Mouse (Mus musculus) ES-E14 (cell line): ENCODE results near the gene Gm8773. TPM values are rescaled to one million over a fixed set of nuclear protein-coding genes. Genes with fewer than 3 reads are reported as not detected.

Source experiments
- DNase-seq: peaks from one replicate; pipeline ENCODE4 v3.0.0-alpha.2; 2013; ENCODE audit warnings: low read depth, low spot score
- H3K27ac ChIP-seq: 2 replicates; pipeline ENCODE4 v1.5.1; 2012; ENCODE audit warnings: low read depth, mild to moderate bottlenecking, low read length, moderate library complexity, mixed read lengths; ENCODE audit not compliant: poor library complexity, insufficient read depth, severe bottlenecking
- H3K36me3 ChIP-seq: 2 replicates; pipeline ENCODE4 v1.6.1; 2012; ENCODE audit warnings: mild to moderate bottlenecking, low read length, moderate library complexity, mixed read lengths; ENCODE audit not compliant: control insufficient read depth, poor library complexity, insufficient read depth, severe bottlenecking
- H3K4me1 ChIP-seq, 2 experiments: fragments of 150-350 bp in 1 of 2; sonication (generic) in 1 of 2; 2 replicates each; pipeline ENCODE4 v1.6.1; 2012; ENCODE audit warnings: low read length in 2 of 2, mild to moderate bottlenecking in 1 of 2, mixed read lengths in 1 of 2; ENCODE audit not compliant: control insufficient read depth in 2 of 2, insufficient read depth in 2 of 2, poor library complexity in 1 of 2
- H3K4me3 ChIP-seq, 2 experiments: fragments of 150-350 bp in 1 of 2; sonication (generic) in 1 of 2; 2 replicates each; pipeline ENCODE4 v1.5.1; 2012; ENCODE audit warnings: low read length in 2 of 2, low read depth in 1 of 2, mild to moderate bottlenecking in 1 of 2, mixed read lengths in 1 of 2; ENCODE audit not compliant: insufficient read depth in 1 of 2, poor library complexity in 1 of 2, severe bottlenecking in 1 of 2
- H3K9ac ChIP-seq: 2 replicates; pipeline ENCODE4 v1.6.1; 2012; ENCODE audit warnings: low read depth, mild to moderate bottlenecking, low read length, mixed read lengths; ENCODE audit not compliant: poor library complexity, insufficient read depth, severe bottlenecking
- H3K9me3 ChIP-seq: fragments of 150-350 bp; sonication (generic); 2 replicates; pipeline ENCODE4 v1.6.1; 2012; ENCODE audit warnings: low read depth, mild to moderate bottlenecking, low read length; ENCODE audit not compliant: control insufficient read depth, insufficient read depth
- CHD2 ChIP-seq: IDR thresholded peaks from 2 replicates; pipeline ENCODE4 v1.6.1; 2014; ENCODE audit warnings: mild to moderate bottlenecking, low read depth, low read length, inconsistent platforms
- HCFC1 ChIP-seq: IDR thresholded peaks from 2 replicates; pipeline ENCODE4 v1.6.1; 2012; ENCODE audit warnings: low read length, inconsistent platforms, borderline replicate concordance; ENCODE audit not compliant: insufficient read depth
- MAFK ChIP-seq: IDR thresholded peaks from 2 replicates; pipeline ENCODE4 v1.6.1; 2014; ENCODE audit warnings: mild to moderate bottlenecking, low read depth, low read length, inconsistent platforms; ENCODE audit not compliant: insufficient read depth
- ZC3H11A ChIP-seq: IDR thresholded peaks from 2 replicates; pipeline ENCODE4 v1.6.1; 2012; ENCODE audit warnings: low read depth, mild to moderate bottlenecking, inconsistent platforms, low read length, borderline replicate concordance
- ZNF384 ChIP-seq: IDR thresholded peaks from 2 replicates; pipeline ENCODE4 v1.6.1; 2012; ENCODE audit warnings: low read depth, low read length, inconsistent platforms
- in situ Hi-C, 2 experiments: fragments of 600-800 bp; cut with MboI; formaldehyde crosslinking; loops; one replicate each; pipeline ENCODE4 v1.15.1; 2025; ENCODE audit warnings: low sequenced_read_pairs in 2 of 2, inconsistent platforms in 1 of 2; ENCODE audit not compliant: unreplicated experiment in 2 of 2
- total RNA-seq: library from RNA; depleted of rRNA; stranded (reverse); fragments of 300-350 nt; gene quantifications from 2 replicates; pipeline ENCODE4 v1.2.3, GENCODE M21; 2012; rRNA removed

The Gm8773 gene
- total RNA-seq, 1 experiment: 0.22 TPM

DNA sequence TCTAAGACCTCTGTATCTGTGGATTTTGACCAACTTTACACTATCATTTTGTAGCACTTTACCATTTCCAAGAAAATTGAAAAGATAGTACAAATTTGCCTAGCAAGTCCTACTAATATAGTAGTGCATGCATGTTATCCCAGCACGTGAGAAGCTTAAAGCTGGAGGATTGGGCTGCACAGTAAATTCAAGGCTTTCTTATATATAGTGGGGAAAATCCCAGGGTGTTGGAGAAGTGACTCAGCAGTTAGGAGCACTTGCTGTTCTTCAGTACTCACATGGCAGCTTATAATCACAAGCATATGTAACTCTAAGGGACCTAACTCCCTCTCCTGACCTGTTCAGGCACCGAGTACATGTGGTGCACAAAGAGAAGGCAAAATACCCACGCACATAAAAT, 11.2 kb upstream of the Gm8773 start:
- no peak for DNase-seq
- in situ Hi-C loops: no loop called here

DNA sequence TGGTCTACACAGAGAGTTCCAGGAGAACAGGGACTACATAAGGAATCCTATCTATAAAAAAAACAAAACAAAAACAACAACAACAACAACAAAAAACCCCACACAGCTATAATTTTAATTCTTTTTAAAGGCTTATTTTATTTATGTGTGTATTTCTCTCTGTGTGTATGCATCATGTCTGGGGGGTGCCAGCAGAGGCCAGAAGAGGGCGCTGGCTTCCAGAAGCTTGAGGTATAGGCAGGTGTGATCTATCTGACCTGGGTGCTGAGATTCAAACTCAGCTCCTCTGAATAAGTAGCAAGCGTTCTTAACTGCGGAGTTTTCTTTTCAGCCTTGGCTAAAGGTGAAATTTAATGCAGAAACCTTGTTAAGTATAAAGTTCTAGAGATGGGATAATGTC, 14.1 kb downstream of the Gm8773 start:
- TF ChIP-seq MAFK: no peak
- H3K4me1 ChIP-seq: no peaks in the 10 kb centered on the region
- no peak overlapping the region for H3K9ac ChIP-seq
- H3K36me3 ChIP-seq: no peaks in the 10 kb centered on the region
- no peak overlapping the region for H3K27ac ChIP-seq
- H3K9me3 ChIP-seq: no peaks in the 10 kb centered on the region
- in situ Hi-C loops: no loop called here
- DNase-seq: no peak
- H3K4me3 ChIP-seq: no peak overlapping the region

More for the DNA sequence above, 11.2 kb upstream of the Gm8773 start:
- Histone ChIP-seq H3K27ac (no peak overlapping the region), H3K4me3 (no peak overlapping the region), H3K9me3 (no peaks in the 10 kb centered on the region), H3K9ac (no peak overlapping the region), H3K36me3 (no peaks in the 10 kb centered on the region), H3K4me1 (no peaks in the 10 kb centered on the region)
- no peak for TF ChIP-seq CHD2
- 0 out of 2 replicates have a peak, but pooled peaks have one; percentile 11 for TF ChIP-seq MAFK

DNA sequence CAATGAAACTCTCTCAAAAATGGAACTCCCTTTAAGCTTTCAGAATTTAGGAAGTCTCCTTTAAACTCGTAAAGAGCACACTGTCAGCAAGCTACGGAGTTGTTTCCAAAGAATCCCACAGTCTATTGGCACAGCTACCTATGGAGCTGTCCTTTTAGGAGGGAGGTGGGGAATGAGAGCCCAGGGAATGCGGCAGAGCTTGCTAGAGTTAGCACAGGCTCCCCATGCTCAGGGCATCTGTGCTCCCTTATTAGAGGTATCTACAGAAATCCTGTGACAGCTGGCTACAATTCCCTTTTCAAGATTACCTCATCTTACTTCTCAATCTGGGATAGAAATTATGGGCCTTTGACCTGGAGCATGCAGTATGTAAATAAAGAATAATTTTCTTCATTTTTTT, 36.9 kb downstream of the Gm8773 start:
- no peak overlapping the region for H3K27ac ChIP-seq
- no peaks in the 10 kb centered on the region for H3K9me3 ChIP-seq
- H3K4me1 ChIP-seq: no peaks in the 10 kb centered on the region
- no peaks in the 10 kb centered on the region for H3K36me3 ChIP-seq
- no peak overlapping the region for H3K9ac ChIP-seq
- DNase-seq: no peak
- no peak overlapping the region for H3K4me3 ChIP-seq
- in situ Hi-C loops: no loop called here
- no peak for TF ChIP-seq ZC3H11A
- no peak for TF ChIP-seq ZNF384
- TF ChIP-seq MAFK: no peak
- no peak for TF ChIP-seq HCFC1
- no peak for TF ChIP-seq CHD2

DNA sequence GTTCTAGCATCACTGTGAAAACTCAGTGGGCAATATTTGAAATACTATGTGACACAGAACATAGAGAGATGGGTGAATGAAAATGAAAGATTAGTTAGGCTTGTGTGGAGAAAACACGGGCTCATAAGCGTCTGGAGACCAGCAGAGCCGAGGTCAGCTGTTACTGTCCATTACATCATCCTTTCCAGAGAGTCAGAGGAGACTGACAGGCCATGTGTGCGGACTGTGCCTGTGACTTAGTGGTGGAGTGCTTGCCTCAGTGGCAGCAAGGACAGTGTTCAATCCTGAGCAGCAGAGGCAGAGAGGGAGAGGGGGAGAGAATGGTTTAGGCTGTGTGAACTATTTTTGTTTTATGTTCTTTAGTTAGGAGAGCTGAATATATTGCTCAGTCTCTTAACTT, 44.7 kb downstream of the Gm8773 start:
- in situ Hi-C loops: no loop called here

DNA sequence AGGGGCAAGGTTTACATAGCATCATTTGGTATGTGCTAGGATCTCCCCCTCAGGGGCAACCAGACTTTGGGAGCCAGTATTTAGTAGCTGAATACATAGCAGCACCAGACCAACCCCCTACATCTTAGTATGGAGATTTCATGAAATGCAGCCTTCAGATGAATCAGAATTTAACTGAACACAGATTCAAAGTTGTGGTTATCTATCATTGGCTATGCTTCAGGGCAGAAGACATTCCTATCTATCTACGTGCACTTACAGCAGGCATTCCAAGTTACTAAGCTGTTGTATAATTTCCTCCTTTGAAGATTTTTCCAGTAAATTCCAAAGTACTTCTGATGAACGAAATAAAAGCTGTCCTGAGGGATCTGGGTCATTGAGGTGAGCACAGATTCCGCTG, 51.9 kb downstream of the Gm8773 start:
- no peaks in the 10 kb centered on the region for H3K9me3 ChIP-seq
- in situ Hi-C loops: no loop called here

More for the DNA sequence above, 44.7 kb downstream of the Gm8773 start:
- no peaks in the 10 kb centered on the region; a peak in 1 of 4 replicates for H3K4me1 ChIP-seq
- H3K36me3 ChIP-seq: no peaks in the 10 kb centered on the region
- DNase-seq: no peak
- no peaks in the 10 kb centered on the region for H3K9me3 ChIP-seq
- no peak overlapping the region for H3K27ac ChIP-seq
- no peak overlapping the region for H3K4me3 ChIP-seq
- TF ChIP-seq HCFC1 (no peak), CHD2 (no peak), ZNF384 (no peak), ZC3H11A (no peak), MAFK (no peak)
- H3K9ac ChIP-seq: no peak overlapping the region

More for the DNA sequence above, 51.9 kb downstream of the Gm8773 start:
- Histone ChIP-seq H3K36me3 (no peaks in the 10 kb centered on the region), H3K27ac (no peak overlapping the region), H3K4me3 (no peak overlapping the region), H3K4me1 (no peaks in the 10 kb centered on the region), H3K9ac (no peak overlapping the region)
- DNase-seq: no peak
- TF ChIP-seq CHD2: no peak
- TF ChIP-seq ZNF384: no peak
- no peak for TF ChIP-seq HCFC1
- no peak for TF ChIP-seq ZC3H11A
- TF ChIP-seq MAFK: no peak

Other genes starting within 250 kb of the Gm8773 start
- gene Cdk14, start 153.5 kb upstream of the Gm8773 start, total RNA-seq: 3.5 TPM in 2 replicates
- not detected in 2 replicates for gene 1700015F17Rik, start 94.7 kb upstream of the Gm8773 start, total RNA-seq
- gene Cldn12, start 58.8 kb upstream of the Gm8773 start, total RNA-seq: 42.9 and 52.7 TPM in 2 replicates
- gene Gtpbp10, start 14.3 kb upstream of the Gm8773 start, total RNA-seq: 36.4 and 39.1 TPM in 2 replicates
- gene Cfap69, start 90.4 kb downstream of the Gm8773 start, total RNA-seq: 4.3 and 4.6 TPM in 2 replicates
- gene Steap2, start 120.8 kb downstream of the Gm8773 start, total RNA-seq: 26.4 and 33.2 TPM in 2 replicates
- 43.3 and 45.6 TPM in 2 replicates for gene Steap1, start 175.5 kb downstream of the Gm8773 start, total RNA-seq